In genomic region chr4:47870638-47871019, GRCm38 (mm10) we compare ENCODE assay signal across 24 mouse cellular contexts.
A peak's percentile ranks its signal among the peaks of the same experiment; 100 is the strongest.
DNase-seq lines count a peak whose midpoint lies in the region; ATAC-seq lines count a peak whose summit lies in the region.
"Had no signal": no experiment of that assay in that cellular context is flagged by ENCODE, and none has a peak within 500 bp of the region (broad histone marks: within the 10 kb centered on the region; RNA-seq: fewer than 3 reads in every experiment).

No protein-coding gene starts in this region.

- H3K4me2 ChIP-seq in hindbrain, embryonic 14.5 days (replicated peaks) = no peak overlapping the region
- H3K4me2 ChIP-seq in neural tube, embryonic 13.5 days = peak overlapping the region; percentile 13; the same call in 1 of the 2 replicates
- H3K4me2 ChIP-seq: embryonic facial prominence, embryonic 15.5 days; forebrain, embryonic 15.5 days; heart, embryonic 13.5 days had no signal

- peak; percentile 40; the same call in 1 of the 2 replicates for ATAC-seq in hindbrain, embryonic 14.5 days (ENCODE audit: low FRiP score)
- ATAC-seq in neural tube, embryonic 13.5 days (ENCODE audit: low read depth) = peak; percentile 94
- ATAC-seq in cerebellum, adult (ENCODE audit: insufficient number of reproducible peaks, low FRiP score, low TSS enrichment) = no peak
- ATAC-seq: activated CD4-positive, CD25-positive, alpha-beta regulatory T cell, adult 4 months; forebrain, embryonic 15.5 days; inflammation-experienced regulatory T-cells, adult 6 months; intestine, postnatal 0 days; Patski had no signal

- H3K27me3 ChIP-seq in hindbrain, embryonic 14.5 days (ENCODE audit: control insufficient read depth, insufficient read depth, low read length) = no peaks in the 10 kb centered on the region
- no peaks in the 10 kb centered on the region for H3K27me3 ChIP-seq in hindbrain, embryonic 10.5 days (ENCODE audit: insufficient read depth, poor library complexity, severe bottlenecking)
- no peaks in the 10 kb centered on the region for H3K27me3 ChIP-seq in neural tube, embryonic 13.5 days
- H3K27me3 ChIP-seq: CH12.LX; embryonic facial prominence, embryonic 15.5 days; forebrain, embryonic 15.5 days; heart, embryonic 13.5 days had no signal

- WGBS in hindbrain, embryonic 14.5 days = 42% methylated on average over 5 of the region's 5 CpGs
- 65% methylated on average over 5 of the region's 5 CpGs for WGBS in hindbrain, embryonic 10.5 days
- 7% methylated on average over 5 of the region's 5 CpGs for WGBS in neural tube, embryonic 13.5 days

- H3K4me1 ChIP-seq in hindbrain, embryonic 14.5 days (replicated peaks; ENCODE audit: control insufficient read depth, insufficient read depth, low read length) = no peaks in the 10 kb centered on the region
- no peaks in the 10 kb centered on the region for H3K4me1 ChIP-seq in hindbrain, embryonic 10.5 days (replicated peaks)
- H3K4me1 ChIP-seq in neural tube, embryonic 13.5 days (replicated peaks) = peaks cover 17% of the 10 kb centered on the region
- H3K4me1 ChIP-seq: embryonic facial prominence, embryonic 15.5 days; forebrain, embryonic 10.5 days; forebrain, embryonic 15.5 days; heart, embryonic 13.5 days had no signal

- DNase-seq in hindbrain, embryonic 14.5 days (ENCODE audit: low spot score) = no peak
- no peak for DNase-seq in hindbrain, embryonic 10.5 days (ENCODE audit: low spot score)
- peak; percentile 40 for DNase-seq in embryo, embryonic 11 days
- peak; percentile 62 for DNase-seq in mesoderm, embryonic 11.5 days (ENCODE audit: low read depth, low spot score)
- DNase-seq in heart, postnatal 14 days = no peak
- DNase-seq in cerebellum, adult 9-10 months = no peak
- DNase-seq: adrenal gland, postnatal 25 days; cerebellum, adult 2 months; cerebellum, postnatal 14 days; gastrocnemius, postnatal 36 days; heart, adult 11 months; heart, postnatal 4 days had no signal

- no peaks in the 10 kb centered on the region for H3K9me3 ChIP-seq in hindbrain, embryonic 14.5 days (ENCODE audit: control insufficient read depth, low read length)
- H3K9me3 ChIP-seq in hindbrain, embryonic 10.5 days = no peaks in the 10 kb centered on the region
- no peaks in the 10 kb centered on the region for H3K9me3 ChIP-seq in neural tube, embryonic 13.5 days
- H3K9me3 ChIP-seq: embryonic facial prominence, embryonic 15.5 days; forebrain, embryonic 10.5 days; forebrain, embryonic 15.5 days; heart, embryonic 13.5 days had no signal

- H3K27ac ChIP-seq in hindbrain, embryonic 14.5 days = peak overlapping the region; percentile 48; the same call in 1 of the 2 replicates
- H3K27ac ChIP-seq in hindbrain, embryonic 10.5 days = no peak overlapping the region
- peak overlapping the region; percentile 87 for H3K27ac ChIP-seq in neural tube, embryonic 13.5 days (replicated peaks)
- H3K27ac ChIP-seq: embryonic facial prominence, embryonic 15.5 days; forebrain, embryonic 10.5 days; forebrain, embryonic 15.5 days; heart, embryonic 13.5 days had no signal

- H3K4me3 ChIP-seq in hindbrain, embryonic 14.5 days (replicated peaks; ENCODE audit: low read length) = no peak overlapping the region
- H3K4me3 ChIP-seq in hindbrain, embryonic 10.5 days = no peak overlapping the region
- no peak overlapping the region for H3K4me3 ChIP-seq in neural tube, embryonic 13.5 days
- H3K4me3 ChIP-seq: embryonic facial prominence, embryonic 15.5 days; erythroblast, embryonic 14.5 days; forebrain, embryonic 10.5 days; forebrain, embryonic 15.5 days; heart, embryonic 13.5 days had no signal

- intact Hi-C loops in heart, postnatal 14 days (cut with DNase I) = no loop called here

- H3K9ac ChIP-seq in hindbrain, embryonic 14.5 days = no peak overlapping the region
- H3K9ac ChIP-seq in neural tube, embryonic 13.5 days = no peak overlapping the region
- H3K9ac ChIP-seq: embryonic facial prominence, embryonic 15.5 days; forebrain, embryonic 15.5 days; heart, embryonic 13.5 days had no signal

- no peaks in the 10 kb centered on the region for H3K36me3 ChIP-seq in hindbrain, embryonic 14.5 days (replicated peaks; ENCODE audit: control insufficient read depth, insufficient read depth)
- H3K36me3 ChIP-seq in hindbrain, embryonic 10.5 days = no peaks in the 10 kb centered on the region
- no peaks in the 10 kb centered on the region for H3K36me3 ChIP-seq in neural tube, embryonic 13.5 days
- H3K36me3 ChIP-seq: embryonic facial prominence, embryonic 15.5 days; forebrain, embryonic 10.5 days; forebrain, embryonic 15.5 days; heart, embryonic 13.5 days had no signal

Comparison
In these comparisons a context has a peak if more than half of its experiments do, and no peak if none do; other contexts are left out.
1. DNase-seq: peak in embryo, embryonic 11 days (single experiment) and mesoderm, embryonic 11.5 days (single experiment); none in hindbrain, embryonic 14.5 days (single experiment), hindbrain, embryonic 10.5 days (single experiment), heart, postnatal 14 days (0 of 2) and cerebellum, adult 9-10 months (single experiment).